Mouse (Mus musculus): ENCODE data around the gene Stx18.

The Stx18 gene

GRCm38 (mm10) chr5:38080472-38080871, 41.9 kb downstream of the Stx18 start:
- DNase-seq (ENCODE audit: low read depth, low spot score) = no peak

GRCm38 (mm10) chr5:38082589-38082988, 44.0 kb downstream of the Stx18 start:
- DNase-seq (ENCODE audit: low read depth, low spot score) = no peak

GRCm38 (mm10) chr5:38083362-38083761, 44.8 kb downstream of the Stx18 start:
- DNase-seq (ENCODE audit: low read depth, low spot score) = no peak

- no peak for DNase-seq (ENCODE audit: low read depth, low spot score)
Observed at GRCm38 (mm10) chr5:38084616-38085015, 46.1 kb downstream of the Stx18 start.

- DNase-seq (ENCODE audit: low read depth, low spot score) = peak; percentile 48
Observed at GRCm38 (mm10) chr5:38085561-38086392, 47.2 kb downstream of the Stx18 start.

GRCm38 (mm10) chr5:38090111-38090510, 51.6 kb downstream of the Stx18 start:
- DNase-seq (ENCODE audit: low read depth, low spot score) = no peak

GRCm38 (mm10) chr5:38090581-38090980, 52.0 kb downstream of the Stx18 start:
- DNase-seq (ENCODE audit: low read depth, low spot score) = no peak

- DNase-seq (ENCODE audit: low read depth, low spot score) = peak; percentile 40
Observed at GRCm38 (mm10) chr5:38091046-38091965, 52.8 kb downstream of the Stx18 start.

GRCm38 (mm10) chr5:38091966-38092304, 53.4 kb downstream of the Stx18 start:
- DNase-seq (ENCODE audit: low read depth, low spot score) = no peak

- no peak for DNase-seq (ENCODE audit: low read depth, low spot score)
Observed at GRCm38 (mm10) chr5:38094331-38094730, 55.8 kb downstream of the Stx18 start.

- no peak for DNase-seq (ENCODE audit: low read depth, low spot score)
Observed at GRCm38 (mm10) chr5:38097501-38098093, 59.1 kb downstream of the Stx18 start.

GRCm38 (mm10) chr5:38099139-38099676, 60.7 kb downstream of the Stx18 start:
- no peak for DNase-seq (ENCODE audit: low read depth, low spot score)

GRCm38 (mm10) chr5:38102945-38103344, 64.4 kb downstream of the Stx18 start:
- DNase-seq (ENCODE audit: low read depth, low spot score) = no peak

- DNase-seq (ENCODE audit: low read depth, low spot score) = no peak
Observed at GRCm38 (mm10) chr5:38106080-38106697, 67.6 kb downstream of the Stx18 start.

GRCm38 (mm10) chr5:38106807-38107206, 68.3 kb downstream of the Stx18 start:
- no peak for DNase-seq (ENCODE audit: low read depth, low spot score)

GRCm38 (mm10) chr5:38114526-38114925, 76.0 kb downstream of the Stx18 start:
- DNase-seq (ENCODE audit: low read depth, low spot score) = no peak

GRCm38 (mm10) chr5:38117056-38117455, 78.5 kb downstream of the Stx18 start:
- DNase-seq (ENCODE audit: low read depth, low spot score) = no peak

GRCm38 (mm10) chr5:38119268-38119667, 80.7 kb downstream of the Stx18 start:
- no peak for DNase-seq (ENCODE audit: low read depth, low spot score)

- no peak for DNase-seq (ENCODE audit: low read depth, low spot score)
Observed at GRCm38 (mm10) chr5:38121699-38122098, 83.2 kb downstream of the Stx18 start.

GRCm38 (mm10) chr5:38126519-38127306, 88.2 kb downstream of the Stx18 start:
- DNase-seq (ENCODE audit: low read depth, low spot score) = no peak

- DNase-seq (ENCODE audit: low read depth, low spot score) = no peak
Observed at GRCm38 (mm10) chr5:38129339-38129738, 90.8 kb downstream of the Stx18 start.
